Mouse (Mus musculus) hindbrain, embryonic 13.5 days (tissue): ENCODE data around the gene Olfr93. TPM values are rescaled to one million over a fixed set of nuclear protein-coding genes. Genes with fewer than 3 reads are reported as not detected.
A peak's percentile ranks its signal among the peaks of the same experiment; 100 is the strongest.
"Not testable (repeated sequence)": the region's sequence is repeated elsewhere in the genome, so short reads cannot be mapped to it uniquely, and the experiment has no call there.

Experiments
- ATAC-seq: fragments of 200-750 bp; cut with Nextera tagmentation; 2 replicates; pipeline ENCODE4 v1.8.0; 2017; ENCODE audit warnings: moderate TSS enrichment; ENCODE audit not compliant: low FRiP score
- H3K27ac ChIP-seq: fragments of 300-500 bp; sonication (generic); 2 replicates; pipeline ENCODE4 v1.5.1; 2015; ENCODE audit warnings: inconsistent platforms, mild to moderate bottlenecking, moderate library complexity
- H3K27me3 ChIP-seq: fragments of 300-500 bp; sonication (generic); 2 replicates; pipeline ENCODE4 v1.6.1; 2015; ENCODE audit warnings: mild to moderate bottlenecking, inconsistent platforms
- H3K36me3 ChIP-seq: fragments of 300-500 bp; sonication (generic); 2 replicates; pipeline ENCODE4 v1.6.1; 2015; ENCODE audit warnings: mild to moderate bottlenecking, inconsistent platforms
- H3K4me1 ChIP-seq: fragments of 300-500 bp; sonication (generic); replicated peaks from 2 replicates; pipeline ENCODE4 v1.6.1; 2015; ENCODE audit warnings: inconsistent platforms
- H3K4me2 ChIP-seq: fragments of 300-500 bp; sonication (generic); 2 replicates; pipeline ENCODE4 v1.6.1; 2015; ENCODE audit warnings: inconsistent platforms, mild to moderate bottlenecking, moderate library complexity
- H3K4me3 ChIP-seq: fragments of 300-500 bp; sonication (generic); 2 replicates; pipeline ENCODE4 v1.5.1; 2015; ENCODE audit warnings: mild to moderate bottlenecking, inconsistent platforms
- H3K9ac ChIP-seq: fragments of 300-500 bp; sonication (generic); 2 replicates; pipeline ENCODE4 v1.6.1; 2015; ENCODE audit warnings: mild to moderate bottlenecking, inconsistent platforms
- H3K9me3 ChIP-seq: fragments of 300-500 bp; sonication (generic); 2 replicates; pipeline ENCODE4 v1.6.1; 2016; ENCODE audit warnings: inconsistent platforms
- WGBS: fragments of 180-500 bp; shearing (Covaris S2); methylation state at CpG from one replicate; pipeline ENCODE4 v1.1.7; 2015; 5-methylcytosine and 5-hydroxymethylcytosine counted together
- polyA plus RNA-seq: library from polyadenylated mRNA; unstranded; fragments of >200 nt; fragmentation: Nextera tagmentation; extraction: Ambion mirVana; gene quantifications from 2 replicates; pipeline ENCODE4 v1.2.1, GENCODE M21; 2015

Gene Olfr93
- polyA plus RNA-seq, result not detected in 2 replicates

DNA sequence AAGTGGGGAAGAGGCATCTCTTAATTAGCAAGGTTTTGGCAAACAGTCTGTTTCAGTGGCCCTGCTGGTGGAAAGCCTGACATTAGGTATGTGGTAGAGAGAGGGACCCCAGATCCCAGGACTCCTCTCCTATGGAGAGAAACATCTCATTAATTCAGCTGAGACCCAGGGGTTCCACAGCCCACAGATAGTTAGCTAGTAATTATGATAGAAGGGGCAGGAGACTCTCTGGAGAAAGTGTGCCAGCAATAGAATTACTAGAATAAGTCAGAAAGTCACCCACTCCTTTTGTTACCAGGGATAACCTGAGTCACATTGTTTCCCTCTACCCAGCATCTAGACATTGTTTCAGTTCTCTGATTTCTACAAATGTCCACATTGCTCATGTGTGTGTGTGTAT is at the start of gene Olfr93:
TSS of gene Olfr93 (minus strand) at position 101 of the 400 bp plus-strand sequence.
- Histone ChIP-seq H3K27ac (no peak within 1 kb of the TSS), H3K9me3 (no peaks in the 10 kb centered on the region), H3K9ac (no peak within 1 kb of the TSS), H3K27me3 (no peaks in the 10 kb centered on the region), H3K4me2 (no peak within 1 kb of the TSS), H3K4me3 (no peak within 1 kb of the TSS), H3K36me3 (no peaks in the 10 kb centered on the region), H3K4me1 (no peaks in the 10 kb centered on the region)
- no peak for ATAC-seq

DNA sequence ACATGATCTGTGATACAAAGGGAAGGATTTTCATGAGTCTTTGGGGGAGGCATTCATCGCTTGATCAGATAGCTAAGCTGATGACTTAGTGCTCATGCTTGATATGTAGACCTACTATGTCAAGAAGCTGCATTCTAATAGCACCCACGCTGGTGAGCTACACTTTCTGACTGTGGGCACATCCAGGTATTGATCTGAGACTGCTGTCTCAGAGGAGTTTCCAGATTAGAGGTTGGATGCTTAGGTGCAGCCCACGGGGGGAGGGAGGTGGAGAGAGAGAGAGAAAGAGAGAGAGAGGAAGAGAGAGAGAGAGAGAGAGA is 42.6 kb upstream of the Olfr93 start:
- WGBS, result 37% methylated on average over 3 of the region's 3 CpGs
- H3K9me3 ChIP-seq, result no peaks in the 10 kb centered on the region
- no peaks in the 10 kb centered on the region for H3K36me3 ChIP-seq
- H3K9ac ChIP-seq, result no peak overlapping the region
- H3K4me3 ChIP-seq, result no peak overlapping the region
- ATAC-seq, result peak; percentile 58
- no peaks in the 10 kb centered on the region for H3K4me1 ChIP-seq
- no peak overlapping the region for H3K4me2 ChIP-seq
- no peak overlapping the region for H3K27ac ChIP-seq
- H3K27me3 ChIP-seq, result peaks cover 15% of the 10 kb centered on the region; the same call in 1 of the 2 replicates

DNA sequence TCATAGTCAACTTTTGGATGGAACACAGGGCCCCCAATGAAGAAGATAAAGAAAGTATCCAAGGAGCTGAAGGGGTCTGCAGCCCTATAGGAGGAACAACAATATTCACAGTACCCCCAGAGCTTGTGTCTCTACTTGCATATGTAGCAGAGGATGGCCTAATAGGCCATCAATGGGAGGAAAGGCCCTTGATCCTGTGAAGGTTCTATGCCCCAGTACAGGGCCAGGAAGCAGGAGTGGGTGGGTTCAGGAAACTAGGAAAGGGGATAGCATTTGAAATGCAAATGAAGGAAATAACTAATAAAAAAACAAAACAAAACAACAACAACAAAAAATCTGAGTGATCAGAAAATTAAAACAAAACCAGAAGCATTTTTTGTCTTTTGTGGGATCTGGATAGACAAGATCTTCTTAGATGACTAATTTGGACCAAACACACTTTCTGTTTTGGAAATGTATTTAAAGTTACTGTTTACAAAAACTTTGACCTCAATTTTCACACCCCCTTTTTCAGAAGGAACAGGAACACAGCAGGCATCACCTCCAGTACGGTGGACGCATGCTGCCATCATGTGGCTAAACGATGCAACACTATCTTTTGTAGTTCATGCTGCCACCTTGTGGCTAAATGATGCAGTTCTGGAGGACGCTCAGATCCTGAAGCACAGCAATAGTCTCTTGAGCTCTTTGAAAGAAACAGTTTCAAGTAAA is 42.1 kb upstream of the Olfr93 start:
- ATAC-seq, result peak; percentile 82
- no peak overlapping the region for H3K4me3 ChIP-seq
- under 1% methylated on average over 4 of the region's 4 CpGs for WGBS

DNA sequence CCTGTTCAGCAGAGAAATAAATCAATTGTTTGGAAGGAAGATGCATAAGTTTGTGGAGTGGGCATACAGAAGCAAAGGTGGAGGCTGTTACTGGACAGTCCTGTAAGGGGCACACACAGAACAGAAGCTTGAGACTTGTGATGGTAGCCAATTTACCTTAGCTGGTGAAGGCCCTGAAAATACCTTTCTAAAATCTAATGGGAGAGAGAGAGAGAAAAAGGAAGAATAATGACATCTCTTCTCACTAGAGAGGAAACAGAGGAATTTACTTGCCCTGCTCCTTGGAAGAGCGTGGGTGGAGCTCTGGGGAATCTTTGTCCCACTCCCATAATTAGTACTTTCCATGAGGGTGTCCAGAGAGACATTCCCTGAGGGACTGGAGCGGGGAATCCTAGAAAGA is 39.6 kb upstream of the Olfr93 start, which contains the start of gene Olfr94:
TSS of gene Olfr94 (minus strand) at position 101 of the 400 bp plus-strand sequence.
- Histone ChIP-seq H3K4me1 (peaks cover 13% of the 10 kb centered on the region), H3K9me3 (no peaks in the 10 kb centered on the region), H3K36me3 (no peaks in the 10 kb centered on the region), H3K4me2 (no peak within 1 kb of the TSS), H3K27me3 (peaks cover 44% of the 10 kb centered on the region), H3K27ac (no peak within 1 kb of the TSS), H3K4me3 (no peak within 1 kb of the TSS), H3K9ac (0 out of 2 replicates have a peak within 1 kb of the TSS, but pooled peaks have one; percentile 15)
- 81% methylated on average over 2 of the region's 2 CpGs for WGBS
- ATAC-seq, result no peak

More for the DNA sequence above, 42.1 kb upstream of the Olfr93 start:
- no peaks in the 10 kb centered on the region for H3K4me1 ChIP-seq
- no peak overlapping the region for H3K9ac ChIP-seq
- H3K4me2 ChIP-seq, result no peak overlapping the region
- peaks cover 20% of the 10 kb centered on the region for H3K27me3 ChIP-seq
- no peaks in the 10 kb centered on the region for H3K36me3 ChIP-seq
- H3K27ac ChIP-seq, result no peak overlapping the region
- H3K9me3 ChIP-seq, result no peaks in the 10 kb centered on the region

DNA sequence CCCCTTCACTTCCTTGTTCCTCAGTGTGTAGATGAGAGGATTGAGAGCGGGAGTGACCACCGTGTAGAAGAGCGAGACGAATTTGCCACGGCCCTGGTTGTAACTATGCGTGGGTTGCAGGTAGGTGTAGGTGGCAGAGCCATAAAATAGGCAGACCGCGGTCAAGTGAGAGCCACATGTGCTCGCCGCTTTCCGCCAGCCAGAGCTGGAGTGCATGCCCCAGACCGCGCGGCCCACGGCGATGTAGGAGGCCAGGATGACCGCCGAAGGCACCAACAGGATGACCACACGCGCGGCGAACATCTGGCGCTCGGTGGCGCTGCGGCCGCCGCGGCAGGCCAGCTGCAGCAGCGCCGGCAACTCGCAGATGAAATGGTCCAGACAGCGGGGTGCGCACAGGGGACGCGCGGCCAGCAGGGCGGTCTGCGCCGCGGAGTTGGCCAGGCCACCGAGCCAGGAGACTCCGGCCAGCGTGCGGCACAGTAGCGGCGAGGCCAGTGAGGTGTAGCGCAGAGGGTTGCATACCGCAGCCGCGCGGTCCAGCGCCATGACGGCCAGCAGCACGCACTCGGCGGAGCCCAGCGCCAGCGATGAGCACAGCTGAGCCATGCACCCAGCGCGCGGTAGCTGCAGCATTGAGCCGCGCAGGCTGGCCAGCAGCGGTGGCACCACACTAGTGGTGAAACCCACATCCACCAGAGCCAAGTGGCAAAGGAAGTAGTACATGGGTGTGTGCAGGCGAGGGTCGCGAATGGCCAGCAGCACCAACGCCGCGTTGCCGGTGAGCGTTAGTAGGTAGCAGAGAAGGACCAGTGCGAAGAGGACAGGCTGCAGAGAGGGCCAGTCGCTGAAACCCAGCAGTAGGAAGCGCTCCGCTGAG is 35.8 kb upstream of the Olfr93 start:
- Histone ChIP-seq H3K4me3 (peak overlapping the region; percentile 70), H3K4me1 (peaks cover 13% of the 10 kb centered on the region), H3K9me3 (no peaks in the 10 kb centered on the region), H3K9ac (peak overlapping the region; percentile 79), H3K27ac (peak overlapping the region; percentile 75), H3K36me3 (no peaks in the 10 kb centered on the region), H3K27me3 (peaks cover 56% of the 10 kb centered on the region), H3K4me2 (peak overlapping the region; percentile 84)
- WGBS, result under 1% methylated on average over 77 of the region's 77 CpGs
- peak; percentile 94 for ATAC-seq

DNA sequence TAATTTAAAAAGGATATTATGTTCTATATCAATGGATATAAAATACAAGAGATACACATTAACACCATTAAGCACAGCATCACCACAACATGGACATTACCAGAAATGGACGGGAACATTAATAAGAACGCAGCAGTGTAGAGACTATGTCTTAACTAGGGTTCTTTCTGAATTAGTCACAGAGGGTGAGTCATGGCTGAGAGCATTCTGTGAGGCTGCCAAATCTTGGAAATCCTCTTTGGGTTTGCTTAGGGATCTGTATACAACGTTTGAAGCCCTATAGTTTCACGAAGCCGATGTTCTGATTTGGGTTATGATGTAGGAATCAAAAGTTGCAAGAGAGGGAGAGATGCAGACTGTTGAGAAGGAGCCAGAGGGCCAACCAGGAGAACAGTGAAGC is 33.5 kb upstream of the Olfr93 start:
- 97% methylated on average over 5 of the region's 5 CpGs for WGBS
- no peaks in the 10 kb centered on the region for H3K9me3 ChIP-seq
- H3K27me3 ChIP-seq, result peaks cover 48% of the 10 kb centered on the region
- no peak overlapping the region for H3K27ac ChIP-seq
- H3K4me2 ChIP-seq, result no peak overlapping the region
- ATAC-seq, result no peak
- H3K9ac ChIP-seq, result no peak overlapping the region
- no peaks in the 10 kb centered on the region for H3K36me3 ChIP-seq
- H3K4me1 ChIP-seq, result peaks cover 13% of the 10 kb centered on the region
- H3K4me3 ChIP-seq, result no peak overlapping the region

DNA sequence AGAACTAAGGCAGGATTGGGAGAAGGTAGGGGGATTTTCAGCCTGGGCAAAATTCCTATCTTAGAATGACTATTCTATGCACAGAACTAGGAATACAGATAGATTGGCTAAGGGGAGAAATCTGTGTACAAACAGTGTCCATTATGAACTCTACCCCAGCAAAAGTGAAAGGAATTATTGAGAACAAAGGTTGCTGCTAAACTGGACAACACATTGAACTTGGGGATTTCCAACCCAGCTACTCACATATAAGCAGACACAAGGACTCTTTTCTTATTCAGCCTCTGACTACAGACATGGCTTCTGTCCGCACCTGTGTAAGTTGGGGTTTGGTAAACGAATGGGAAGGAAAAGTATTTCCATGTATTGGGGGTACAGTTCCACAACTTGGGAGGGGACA is 32.4 kb upstream of the Olfr93 start, which contains the start of gene Ubd:
TSS of gene Ubd (plus strand) at position 237 of the 400 bp plus-strand sequence.
- Histone ChIP-seq H3K9me3 (no peaks in the 10 kb centered on the region), H3K9ac (no peak within 1 kb of the TSS), H3K27ac (no peak within 1 kb of the TSS), H3K36me3 (no peaks in the 10 kb centered on the region), H3K27me3 (peaks cover 38% of the 10 kb centered on the region), H3K4me1 (peaks cover 13% of the 10 kb centered on the region), H3K4me2 (no peak within 1 kb of the TSS), H3K4me3 (no peak within 1 kb of the TSS)
- 89% methylated on average over 2 of the region's 2 CpGs for WGBS
- no peak for ATAC-seq

DNA sequence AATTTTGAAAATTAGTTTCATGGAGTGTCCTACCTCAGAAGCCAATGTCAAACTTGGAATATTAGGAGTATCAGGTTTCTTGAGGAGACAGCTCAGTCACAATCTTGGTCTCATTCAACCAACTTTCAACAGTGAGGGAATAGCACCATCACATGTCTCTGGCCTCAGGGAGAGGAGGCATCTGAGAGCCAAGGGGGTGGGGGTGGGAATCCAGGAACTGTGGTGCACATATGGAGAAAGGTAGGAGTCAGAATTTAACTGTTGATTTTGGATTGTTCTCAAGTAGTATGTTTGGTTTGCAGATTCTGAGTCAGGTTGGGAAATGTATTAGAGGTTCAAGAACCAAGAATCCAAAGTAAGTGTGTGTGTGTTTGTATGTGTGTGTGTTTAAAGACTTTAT is 31.7 kb upstream of the Olfr93 start:
- peaks cover 13% of the 10 kb centered on the region for H3K4me1 ChIP-seq
- H3K4me2 ChIP-seq, result no peak overlapping the region
- no peaks in the 10 kb centered on the region for H3K36me3 ChIP-seq
- no peak overlapping the region for H3K27ac ChIP-seq
- no peaks in the 10 kb centered on the region for H3K9me3 ChIP-seq
- no peak overlapping the region for H3K4me3 ChIP-seq
- no peak overlapping the region for H3K9ac ChIP-seq
- no peak for ATAC-seq
- H3K27me3 ChIP-seq, result peaks cover 32% of the 10 kb centered on the region

DNA sequence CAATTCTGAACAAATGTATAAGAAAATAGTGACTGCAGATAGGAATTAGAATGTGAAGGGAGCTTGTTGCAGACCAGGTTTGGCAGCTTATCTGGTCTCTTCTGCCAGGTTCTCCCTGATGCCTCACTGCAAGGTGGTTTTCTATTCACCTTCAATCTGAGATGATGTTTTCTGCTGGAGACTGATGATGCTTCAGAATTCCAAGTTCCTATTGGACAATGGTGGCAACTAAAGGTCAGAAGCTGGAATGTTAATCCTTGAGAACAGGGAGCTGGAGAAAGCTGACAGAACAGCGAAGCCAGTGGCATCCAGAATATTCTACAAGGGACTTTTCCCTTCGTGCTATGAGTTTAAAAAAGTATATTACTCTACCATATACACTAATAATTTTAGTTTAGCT is 29.4 kb upstream of the Olfr93 start:
- no peak overlapping the region for H3K27ac ChIP-seq
- no peaks in the 10 kb centered on the region for H3K9me3 ChIP-seq
- H3K36me3 ChIP-seq, result no peaks in the 10 kb centered on the region
- H3K4me3 ChIP-seq, result no peak overlapping the region
- WGBS, result 35% methylated on average over 2 of the region's 2 CpGs
- H3K27me3 ChIP-seq, result peaks cover 10% of the 10 kb centered on the region
- H3K4me2 ChIP-seq, result no peak overlapping the region
- H3K9ac ChIP-seq, result no peak overlapping the region
- H3K4me1 ChIP-seq, result no peaks in the 10 kb centered on the region
- no peak for ATAC-seq

DNA sequence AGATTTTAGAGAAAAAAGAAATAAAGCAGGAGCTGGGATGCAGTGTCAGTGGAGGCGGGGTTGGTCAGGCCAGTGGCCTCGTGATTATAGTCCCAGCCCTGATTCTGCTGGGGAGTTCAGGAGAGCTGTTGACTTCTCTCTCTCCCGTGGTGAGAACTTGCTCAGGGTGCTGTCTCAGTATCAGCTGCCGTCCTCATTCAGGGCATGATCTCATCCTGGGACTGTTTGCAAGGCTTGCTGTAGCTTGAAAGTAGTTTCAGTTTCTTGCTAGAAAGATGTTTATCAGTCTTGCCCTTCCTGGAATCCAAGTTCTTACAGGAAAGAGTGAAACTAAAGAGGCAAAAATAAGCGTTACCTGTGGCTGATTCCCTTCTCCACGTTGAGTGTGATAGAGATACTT is 24.2 kb upstream of the Olfr93 start:
- Histone ChIP-seq H3K27me3 (no peaks in the 10 kb centered on the region), H3K9me3 (no peaks in the 10 kb centered on the region), H3K4me1 (no peaks in the 10 kb centered on the region), H3K9ac (no peak overlapping the region), H3K4me2 (no peak overlapping the region), H3K27ac (no peak overlapping the region), H3K36me3 (no peaks in the 10 kb centered on the region), H3K4me3 (no peak overlapping the region)
- ATAC-seq, result no peak
- WGBS, result 55% methylated on average over 6 of the region's 6 CpGs

DNA sequence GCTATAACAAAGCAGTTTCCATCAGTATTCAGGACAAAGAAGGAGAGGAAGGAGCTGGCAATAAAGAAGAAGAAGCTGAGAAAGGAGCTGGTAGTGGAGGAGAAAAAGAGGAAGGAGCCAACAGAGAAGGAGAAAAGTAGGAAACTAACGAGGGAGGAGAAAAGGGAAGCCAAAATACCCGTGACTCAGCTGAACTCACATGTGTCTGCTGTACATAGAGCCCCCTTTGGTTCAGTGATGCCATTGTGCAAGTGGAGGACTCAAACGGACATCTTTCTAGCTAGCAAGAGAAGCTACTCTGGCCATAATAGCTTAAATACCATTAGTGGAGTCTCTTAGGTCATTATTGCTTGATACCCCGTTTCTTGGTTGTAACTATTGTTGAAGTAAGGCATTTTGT is 29.9 kb downstream of the Olfr93 start:
- WGBS, result 75% methylated on average over 4 of the region's 4 CpGs

DNA sequence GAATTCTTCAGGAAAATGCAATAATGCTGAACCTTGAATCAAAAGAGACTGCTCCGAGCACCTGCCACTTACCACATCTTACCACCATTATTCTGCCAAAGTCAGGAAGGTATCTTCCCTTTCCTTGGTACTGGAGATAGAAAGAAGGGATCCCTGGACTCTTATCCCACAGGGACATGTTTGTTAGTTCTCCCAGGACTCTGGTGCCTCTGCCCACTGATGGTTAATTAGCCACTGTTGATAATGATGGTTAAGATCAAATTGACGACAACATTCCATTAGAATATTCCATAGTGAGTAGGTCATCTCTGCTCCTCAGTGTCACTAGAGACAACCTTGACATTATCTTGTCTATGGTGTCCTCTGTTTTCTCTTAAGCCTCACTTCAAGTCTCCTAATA is 41.3 kb downstream of the Olfr93 start, which contains the start of gene Olfr92:
TSS of gene Olfr92 (minus strand) at position 101 of the 400 bp plus-strand sequence.
- H3K36me3 ChIP-seq, result no peaks in the 10 kb centered on the region
- H3K4me2 ChIP-seq, result no peak within 1 kb of the TSS
- H3K9ac ChIP-seq, result no peak within 1 kb of the TSS
- H3K27ac ChIP-seq, result no peak within 1 kb of the TSS
- H3K4me3 ChIP-seq, result no peak within 1 kb of the TSS
- WGBS, result 89% methylated on average over 2 of the region's 2 CpGs
- ATAC-seq, result no peak
- no peaks in the 10 kb centered on the region for H3K4me1 ChIP-seq
- no peaks in the 10 kb centered on the region for H3K9me3 ChIP-seq
- H3K27me3 ChIP-seq, result no peaks in the 10 kb centered on the region

More for the DNA sequence above, 29.9 kb downstream of the Olfr93 start:
- not testable (repeated sequence) for ATAC-seq, H3K4me2 ChIP-seq, H3K4me1 ChIP-seq, H3K36me3 ChIP-seq, H3K9me3 ChIP-seq, H3K27ac ChIP-seq, H3K4me3 ChIP-seq, H3K27me3 ChIP-seq, H3K9ac ChIP-seq
